Mouse (Mus musculus) lung, adult 2 months (tissue): ENCODE measurements around the gene Cblc. TPM values are rescaled to one million over a fixed set of nuclear protein-coding genes. Genes with fewer than 3 reads are reported as not detected.
A peak's percentile ranks its signal among the peaks of the same experiment; 100 is the strongest.

Source experiments
- DNase-seq: peaks from one replicate; pipeline ENCODE4 v3.0.0; 2022
- H3K4me1 ChIP-seq: fragments of 200-500 bp; 2 replicates; pipeline ENCODE4 v1.6.1; 2011; ENCODE audit warnings: low read length; ENCODE audit not compliant: control insufficient read depth, insufficient read depth
- H3K4me3 ChIP-seq: fragments of 200-500 bp; replicated peaks from 2 replicates; pipeline ENCODE3; 2011; ENCODE audit warnings: low read depth, mild to moderate bottlenecking, control low read depth, low read length; ENCODE audit errors: extremely low read depth
- CTCF ChIP-seq: fragments of 200-500 bp; IDR thresholded peaks from 2 replicates; pipeline ENCODE4 v1.5.1; 2011; ENCODE audit warnings: mild to moderate bottlenecking, low read length, control low read depth; ENCODE audit not compliant: insufficient read depth
- POLR2A ChIP-seq: fragments of 200-500 bp; IDR thresholded peaks from 2 replicates; pipeline ENCODE4 v1.6.1; 2011; ENCODE audit warnings: low read depth, mild to moderate bottlenecking, control low read depth, low read length, borderline replicate concordance; ENCODE audit errors: extremely low read depth
- WGBS: fragments of 180-500 bp; shearing (Covaris S2); methylation state at CpG from one replicate; pipeline ENCODE4 v1.1.7; 2018; 5-methylcytosine and 5-hydroxymethylcytosine counted together
- polyA plus RNA-seq: library from polyadenylated mRNA; depleted of rRNA; stranded (reverse); fragments of >200 nt; gene quantifications from 2 replicates; pipeline ENCODE4 v1.2.3, GENCODE M21; 2012

Cblc gene
- polyA plus RNA-seq, 1 experiment: 21.9 TPM

- H3K4me1 ChIP-seq: peaks cover 11% of the 10 kb centered on the region
- WGBS: 3% methylated on average over 32 of the region's 32 CpGs
Observed at GRCm38 (mm10) chr7:19748219-19749195, 48.1 kb downstream of the Cblc start.

GRCm38 (mm10) chr7:19747420-19748218 lies 49.0 kb downstream of the Cblc start:
- peak; percentile 70 for DNase-seq
- TF ChIP-seq POLR2A: peak; percentile 14; the same call in 1 of the 2 replicates
- no peak for TF ChIP-seq CTCF
- Histone ChIP-seq H3K4me3 (peak overlapping the region; percentile 19), H3K4me1 (peaks cover 11% of the 10 kb centered on the region)
- 27% methylated on average over 25 of the region's 25 CpGs for WGBS

More at GRCm38 (mm10) chr7:19748219-19749195, 48.1 kb downstream of the Cblc start:
- no peak for DNase-seq
- H3K4me3 ChIP-seq: peak overlapping the region; percentile 78
- TF ChIP-seq CTCF (no peak), POLR2A (0 out of 2 replicates have a peak, but pooled peaks have one; percentile 37)

GRCm38 (mm10) chr7:19746426-19747201 lies 50.0 kb downstream of the Cblc start:
- Histone ChIP-seq H3K4me1 (peaks cover 15% of the 10 kb centered on the region), H3K4me3 (no peak overlapping the region)
- TF ChIP-seq CTCF: no peak
- no peak for TF ChIP-seq POLR2A
- DNase-seq: no peak
- WGBS: 40% methylated on average over 6 of the region's 6 CpGs

- TF ChIP-seq CTCF (no peak), POLR2A (no peak)
- DNase-seq: no peak
- WGBS: 72% methylated on average over 8 of the region's 10 CpGs
- peaks cover 14% of the 10 kb centered on the region for H3K4me1 ChIP-seq
- no peak overlapping the region for H3K4me3 ChIP-seq
Observed at GRCm38 (mm10) chr7:19745971-19746370, 50.6 kb downstream of the Cblc start.

GRCm38 (mm10) chr7:19744590-19745385 lies 51.8 kb downstream of the Cblc start:
- Histone ChIP-seq H3K4me1 (peaks cover 10% of the 10 kb centered on the region), H3K4me3 (no peak overlapping the region)
- no peak for TF ChIP-seq POLR2A
- TF ChIP-seq CTCF: no peak
- no peak for DNase-seq
- 42% methylated on average over 14 of the region's 14 CpGs for WGBS

- Histone ChIP-seq H3K4me3 (no peak overlapping the region), H3K4me1 (peaks cover 8% of the 10 kb centered on the region)
- no peak for TF ChIP-seq POLR2A
- no peak for TF ChIP-seq CTCF
- 72% methylated on average over 6 of the region's 6 CpGs for WGBS
- no peak for DNase-seq
Observed at GRCm38 (mm10) chr7:19743791-19744190, 52.8 kb downstream of the Cblc start.

- peaks cover 6% of the 10 kb centered on the region for H3K4me1 ChIP-seq
- no peak overlapping the region for H3K4me3 ChIP-seq
- DNase-seq: no peak
- 54% methylated on average over 5 of the region's 5 CpGs for WGBS
- TF ChIP-seq POLR2A (no peak), CTCF (no peak)
Observed at GRCm38 (mm10) chr7:19742468-19742867, 54.1 kb downstream of the Cblc start.

- 27% methylated on average over 8 of the region's 8 CpGs for WGBS
- peaks cover 6% of the 10 kb centered on the region for H3K4me1 ChIP-seq
- DNase-seq: no peak
- no peak for TF ChIP-seq POLR2A
- no peak for TF ChIP-seq CTCF
- no peak overlapping the region for H3K4me3 ChIP-seq
Observed at GRCm38 (mm10) chr7:19741329-19742031, 55.1 kb downstream of the Cblc start.
